Mouse (Mus musculus): ENCODE data around the gene Chst13. TPM values are rescaled to one million over a fixed set of nuclear protein-coding genes. Genes with fewer than 3 reads are reported as not detected.

The Chst13 gene
- polyA plus RNA-seq, 1 experiment from 2014 or later, result not detected

GRCm38 (mm10) chr6:90329953-90330352 lies 5.0 kb upstream of the Chst13 start:
- no peak for DNase-seq (ENCODE audit: low spot score)
- no peak overlapping the region for H3K4me2 ChIP-seq (ENCODE audit: low read depth, low read length)
- no peak overlapping the region for H3K27ac ChIP-seq (replicated peaks; ENCODE audit: low read depth, low read length)
- H3K36me3 ChIP-seq (replicated peaks; ENCODE audit: control insufficient read depth, insufficient read depth, low read depth, low read length), result no peaks in the 10 kb centered on the region
- H3K27me3 ChIP-seq (ENCODE audit: control insufficient read depth, insufficient read depth, low read length), result no peaks in the 10 kb centered on the region
- no peak overlapping the region for H3K9ac ChIP-seq (replicated peaks; ENCODE audit: low read length)
- H3K9me3 ChIP-seq (replicated peaks; ENCODE audit: control insufficient read depth, low read length), result no peaks in the 10 kb centered on the region
- ATAC-seq (replicated peaks; ENCODE audit: insufficient number of reproducible peaks, low FRiP score, low TSS enrichment, low read depth), result no peak
- H3K4me3 ChIP-seq (ENCODE audit: low read depth, low read length), result no peak overlapping the region
- H3K4me1 ChIP-seq (ENCODE audit: control insufficient read depth, insufficient read depth, low read length), result no peaks in the 10 kb centered on the region
- WGBS, result 53% methylated on average over 1 of the region's 1 CpGs

- peak; percentile 48 for DNase-seq (ENCODE audit: low spot score)
- Histone ChIP-seq H3K27ac (replicated peaks; ENCODE audit: low read depth, low read length) (no peak overlapping the region), H3K4me3 (ENCODE audit: low read depth, low read length) (no peak overlapping the region), H3K4me1 (ENCODE audit: control insufficient read depth, insufficient read depth, low read length) (no peaks in the 10 kb centered on the region; the same call in 1 of the 2 replicates), H3K9ac (replicated peaks; ENCODE audit: low read length) (no peak overlapping the region), H3K9me3 (replicated peaks; ENCODE audit: control insufficient read depth, low read length) (no peaks in the 10 kb centered on the region), H3K4me2 (ENCODE audit: low read depth, low read length) (no peak overlapping the region), H3K27me3 (ENCODE audit: control insufficient read depth, insufficient read depth, low read length) (no peaks in the 10 kb centered on the region), H3K36me3 (replicated peaks; ENCODE audit: control insufficient read depth, insufficient read depth, low read depth, low read length) (no peaks in the 10 kb centered on the region)
- WGBS, result 21% methylated on average over 6 of the region's 6 CpGs
- ATAC-seq (replicated peaks; ENCODE audit: insufficient number of reproducible peaks, low FRiP score, low TSS enrichment, low read depth), result no peak
Measured at GRCm38 (mm10) chr6:90327670-90328069, 2.7 kb upstream of the Chst13 start.

GRCm38 (mm10) chr6:90324463-90324862 lies 522 bp downstream of the Chst13 start:
- no peak overlapping the region for H3K4me2 ChIP-seq (ENCODE audit: low read depth, low read length)
- no peak overlapping the region for H3K9ac ChIP-seq (replicated peaks; ENCODE audit: low read length)
- H3K9me3 ChIP-seq (replicated peaks; ENCODE audit: control insufficient read depth, low read length), result no peaks in the 10 kb centered on the region
- H3K27me3 ChIP-seq (ENCODE audit: control insufficient read depth, insufficient read depth, low read length), result no peaks in the 10 kb centered on the region
- DNase-seq (ENCODE audit: low spot score), result no peak
- no peaks in the 10 kb centered on the region; the same call in 1 of the 2 replicates for H3K4me1 ChIP-seq (ENCODE audit: control insufficient read depth, insufficient read depth, low read length)
- no peak overlapping the region for H3K4me3 ChIP-seq (ENCODE audit: low read depth, low read length)
- no peak overlapping the region for H3K27ac ChIP-seq (replicated peaks; ENCODE audit: low read depth, low read length)
- WGBS, result 53% methylated on average over 3 of the region's 3 CpGs
- ATAC-seq (replicated peaks; ENCODE audit: insufficient number of reproducible peaks, low FRiP score, low TSS enrichment, low read depth), result no peak
- no peaks in the 10 kb centered on the region for H3K36me3 ChIP-seq (replicated peaks; ENCODE audit: control insufficient read depth, insufficient read depth, low read depth, low read length)

- Histone ChIP-seq H3K27me3 (ENCODE audit: control insufficient read depth, insufficient read depth, low read length) (no peaks in the 10 kb centered on the region), H3K27ac (replicated peaks; ENCODE audit: low read depth, low read length) (no peak overlapping the region), H3K4me2 (ENCODE audit: low read depth, low read length) (no peak overlapping the region), H3K4me1 (ENCODE audit: control insufficient read depth, insufficient read depth, low read length) (no peaks in the 10 kb centered on the region; the same call in 1 of the 2 replicates), H3K36me3 (replicated peaks; ENCODE audit: control insufficient read depth, insufficient read depth, low read depth, low read length) (no peaks in the 10 kb centered on the region), H3K9me3 (replicated peaks; ENCODE audit: control insufficient read depth, low read length) (no peaks in the 10 kb centered on the region), H3K9ac (replicated peaks; ENCODE audit: low read length) (no peak overlapping the region), H3K4me3 (ENCODE audit: low read depth, low read length) (no peak overlapping the region)
- no peak for DNase-seq (ENCODE audit: low spot score)
- WGBS, result 96% methylated on average over 3 of the region's 3 CpGs
- ATAC-seq (replicated peaks; ENCODE audit: insufficient number of reproducible peaks, low FRiP score, low TSS enrichment, low read depth), result no peak
Measured at GRCm38 (mm10) chr6:90324026-90324425, 959 bp downstream of the Chst13 start.

- Histone ChIP-seq H3K4me3 (ENCODE audit: low read depth, low read length) (no peak overlapping the region), H3K27ac (replicated peaks; ENCODE audit: low read depth, low read length) (no peak overlapping the region), H3K4me2 (ENCODE audit: low read depth, low read length) (no peak overlapping the region), H3K4me1 (ENCODE audit: control insufficient read depth, insufficient read depth, low read length) (no peaks in the 10 kb centered on the region; the same call in 1 of the 2 replicates), H3K27me3 (ENCODE audit: control insufficient read depth, insufficient read depth, low read length) (no peaks in the 10 kb centered on the region), H3K36me3 (replicated peaks; ENCODE audit: control insufficient read depth, insufficient read depth, low read depth, low read length) (no peaks in the 10 kb centered on the region), H3K9ac (replicated peaks; ENCODE audit: low read length) (no peak overlapping the region), H3K9me3 (replicated peaks; ENCODE audit: control insufficient read depth, low read length) (no peaks in the 10 kb centered on the region)
- no peak for ATAC-seq (replicated peaks; ENCODE audit: insufficient number of reproducible peaks, low FRiP score, low TSS enrichment, low read depth)
- no peak for DNase-seq (ENCODE audit: low spot score)
- 55% methylated on average over 4 of the region's 4 CpGs for WGBS
Measured at GRCm38 (mm10) chr6:90321811-90322210, 3.2 kb downstream of the Chst13 start.

- 87% methylated on average over 5 of the region's 5 CpGs for WGBS
- DNase-seq (ENCODE audit: low spot score) (no peak), ATAC-seq (replicated peaks; ENCODE audit: insufficient number of reproducible peaks, low FRiP score, low TSS enrichment, low read depth) (no peak)
- no peaks in the 10 kb centered on the region; the same call in 1 of the 2 replicates for H3K9me3 ChIP-seq (replicated peaks; ENCODE audit: control insufficient read depth, low read length)
- no peak overlapping the region for H3K9ac ChIP-seq (replicated peaks; ENCODE audit: low read length)
- no peaks in the 10 kb centered on the region for H3K27me3 ChIP-seq (ENCODE audit: control insufficient read depth, insufficient read depth, low read length)
- H3K4me3 ChIP-seq (ENCODE audit: low read depth, low read length), result no peak overlapping the region
- no peaks in the 10 kb centered on the region for H3K36me3 ChIP-seq (replicated peaks; ENCODE audit: control insufficient read depth, insufficient read depth, low read depth, low read length)
- H3K27ac ChIP-seq (replicated peaks; ENCODE audit: low read depth, low read length), result no peak overlapping the region
- no peak overlapping the region for H3K4me2 ChIP-seq (ENCODE audit: low read depth, low read length)
- no peaks in the 10 kb centered on the region; the same call in 1 of the 2 replicates for H3K4me1 ChIP-seq (ENCODE audit: control insufficient read depth, insufficient read depth, low read length)
Measured at GRCm38 (mm10) chr6:90320429-90320828, 4.6 kb downstream of the Chst13 start.

GRCm38 (mm10) chr6:90319475-90320191 lies 5.4 kb downstream of the Chst13 start:
- ATAC-seq (replicated peaks; ENCODE audit: insufficient number of reproducible peaks, low FRiP score, low TSS enrichment, low read depth), result no peak
- no peak for DNase-seq (ENCODE audit: low spot score)
- Histone ChIP-seq H3K4me2 (ENCODE audit: low read depth, low read length) (no peak overlapping the region), H3K9me3 (replicated peaks; ENCODE audit: control insufficient read depth, low read length) (no peaks in the 10 kb centered on the region; the same call in 1 of the 2 replicates), H3K4me1 (ENCODE audit: control insufficient read depth, insufficient read depth, low read length) (no peaks in the 10 kb centered on the region; the same call in 1 of the 2 replicates), H3K27ac (replicated peaks; ENCODE audit: low read depth, low read length) (no peak overlapping the region), H3K9ac (replicated peaks; ENCODE audit: low read length) (no peak overlapping the region), H3K36me3 (replicated peaks; ENCODE audit: control insufficient read depth, insufficient read depth, low read depth, low read length) (no peaks in the 10 kb centered on the region), H3K27me3 (ENCODE audit: control insufficient read depth, insufficient read depth, low read length) (no peaks in the 10 kb centered on the region), H3K4me3 (ENCODE audit: low read depth, low read length) (no peak overlapping the region)
- 78% methylated on average over 7 of the region's 7 CpGs for WGBS

- Histone ChIP-seq H3K27me3 (ENCODE audit: control insufficient read depth, insufficient read depth, low read length) (no peaks in the 10 kb centered on the region), H3K9ac (replicated peaks; ENCODE audit: low read length) (no peak overlapping the region), H3K4me2 (ENCODE audit: low read depth, low read length) (no peak overlapping the region), H3K27ac (replicated peaks; ENCODE audit: low read depth, low read length) (no peak overlapping the region), H3K9me3 (replicated peaks; ENCODE audit: control insufficient read depth, low read length) (no peaks in the 10 kb centered on the region; the same call in 1 of the 2 replicates), H3K4me1 (ENCODE audit: control insufficient read depth, insufficient read depth, low read length) (no peaks in the 10 kb centered on the region; the same call in 1 of the 2 replicates), H3K36me3 (replicated peaks; ENCODE audit: control insufficient read depth, insufficient read depth, low read depth, low read length) (no peaks in the 10 kb centered on the region), H3K4me3 (ENCODE audit: low read depth, low read length) (no peak overlapping the region)
- 89% methylated on average over 2 of the region's 2 CpGs for WGBS
- DNase-seq (ENCODE audit: low spot score) (no peak), ATAC-seq (replicated peaks; ENCODE audit: insufficient number of reproducible peaks, low FRiP score, low TSS enrichment, low read depth) (no peak)
Measured at GRCm38 (mm10) chr6:90319019-90319418, 6.0 kb downstream of the Chst13 start.
